Mouse (Mus musculus): ENCODE measurements around the gene Kcmf1. TPM values are rescaled to one million over a fixed set of nuclear protein-coding genes. Genes with fewer than 3 reads are reported as not detected.

Gene Kcmf1
- polyA plus RNA-seq (2014; fragmentation: Illumina TruSeq; extraction: RNeasy Lipid Tissue Mini Kit (QIAGEN cat#74804); ENCODE audit: low read depth, low replicate concordance), result 57.2 TPM

GRCm38 (mm10) chr6:72899781-72900681, at the start of gene Kcmf1:
Gene Kcmf1 (minus strand): TSS chr6:72899979.

Other genes with a start within 250 kb of the Kcmf1 start
- gene Tcf7l1, start 110.7 kb downstream of the Kcmf1 start, polyA plus RNA-seq (2014; fragmentation: Illumina TruSeq; extraction: RNeasy Lipid Tissue Mini Kit (QIAGEN cat#74804); ENCODE audit: low read depth, low replicate concordance), result 0.58 TPM
- gene Tmsb10, start 58.8 kb upstream of the Kcmf1 start, polyA plus RNA-seq (2014; fragmentation: Illumina TruSeq; extraction: RNeasy Lipid Tissue Mini Kit (QIAGEN cat#74804); ENCODE audit: low read depth, low replicate concordance), result 6.2 TPM

Data from liver, adult 10 weeks (tissue).